Mouse (Mus musculus) effector memory CD4-positive, alpha-beta T cell, adult 7 months (primary cell): Measurements from ENCODE around the gene Lrp10. TPM values are rescaled to one million over a fixed set of nuclear protein-coding genes. Genes with fewer than 3 reads are reported as not detected.

ENCODE experiments used
- polyA plus RNA-seq: library from polyadenylated mRNA; unstranded; fragments of 100-300 nt; shearing (Covaris generic); gene quantifications from one replicate; pipeline ENCODE4 v1.2.1, GENCODE M21; 2017

Gene Lrp10
- polyA plus RNA-seq: 246 TPM

GRCm38 (mm10) chr14:54463959-54464292 lies at the start of gene Lrp10:
Gene Lrp10, plus strand, starts transcription at chr14:54464137.

GRCm38 (mm10) chr14:54417623-54418081 lies 46.3 kb upstream of the Lrp10 start, which contains the start of gene Slc7a7:
Gene Slc7a7, minus strand, starts transcription at chr14:54417780.

GRCm38 (mm10) chr14:54426689-54427398 lies 37.1 kb upstream of the Lrp10 start, which contains the start of gene Mrpl52:
Gene Mrpl52, plus strand, starts transcription at chr14:54426909.

GRCm38 (mm10) chr14:54431334-54432077 lies 32.4 kb upstream of the Lrp10 start, which contains the start of gene Mmp14:
Gene Mmp14, plus strand, starts transcription at chr14:54431612.

GRCm38 (mm10) chr14:54475941-54476844 lies 12.3 kb downstream of the Lrp10 start, which contains the start of gene Rem2:
Gene Rem2, plus strand, starts transcription at chr14:54476100.

Other genes starting within 250 kb of the Lrp10 start
- gene Dad1, start 210.0 kb upstream of the Lrp10 start, polyA plus RNA-seq: 488 TPM
- 20.2 TPM for gene Abhd4, start 209.9 kb upstream of the Lrp10 start, polyA plus RNA-seq
- not detected for gene Olfr49, start 179.2 kb upstream of the Lrp10 start, polyA plus RNA-seq
- 36.9 TPM for gene Oxa1l, start 103.3 kb upstream of the Lrp10 start, polyA plus RNA-seq
- not detected for gene Slc7a7, start 46.4 kb upstream of the Lrp10 start, polyA plus RNA-seq
- gene Mrpl52, start 37.2 kb upstream of the Lrp10 start, polyA plus RNA-seq: 122 TPM
- 0.51 TPM for gene Mmp14, start 32.5 kb upstream of the Lrp10 start, polyA plus RNA-seq
- gene Rem2, start 12.0 kb downstream of the Lrp10 start, polyA plus RNA-seq: not detected
- gene Prmt5, start 53.4 kb downstream of the Lrp10 start, polyA plus RNA-seq: 29.7 TPM
- gene Haus4, start 90.5 kb downstream of the Lrp10 start, polyA plus RNA-seq: 31.6 TPM
- 0.40 TPM for gene Ajuba, start 113.4 kb downstream of the Lrp10 start, polyA plus RNA-seq
- gene 4931414P19Rik, start 141.9 kb downstream of the Lrp10 start, polyA plus RNA-seq: 1.2 TPM
- 123 TPM for gene Psmb5, start 153.9 kb downstream of the Lrp10 start, polyA plus RNA-seq
- 0.09 TPM for gene Psmb11, start 157.3 kb downstream of the Lrp10 start, polyA plus RNA-seq
- not detected for gene Gm17606, start 176.8 kb downstream of the Lrp10 start, polyA plus RNA-seq
- gene Cdh24, start 177.2 kb downstream of the Lrp10 start, polyA plus RNA-seq: 2.3 TPM
- gene 1700123O20Rik, start 222.1 kb downstream of the Lrp10 start, polyA plus RNA-seq: 63.8 TPM
- gene Acin1, start 222.8 kb downstream of the Lrp10 start, polyA plus RNA-seq: 84.6 TPM
- 0.20 TPM for gene Gm29776, start 234.7 kb downstream of the Lrp10 start, polyA plus RNA-seq
- gene Cebpe, start 248.0 kb downstream of the Lrp10 start, polyA plus RNA-seq: not detected